ENCODE assay signal across 9 mouse cellular contexts in genomic region chr17:10336558-10336957, GRCm38 (mm10). TPM values are rescaled to one million over a fixed set of nuclear protein-coding genes. Genes with fewer than 3 reads are reported as not detected.
DNase-seq lines count a peak whose midpoint lies in the region; ATAC-seq and TF ChIP-seq lines count a peak whose summit lies in the region.
"Had no signal": no experiment of that assay in that cellular context is flagged by ENCODE, and none has a peak within 500 bp of the region (broad histone marks: within the 10 kb centered on the region; RNA-seq: fewer than 3 reads in every experiment).

No protein-coding gene starts in this region.

- H3K27ac ChIP-seq in left cerebral cortex, adult 2 months = peak overlapping the region; percentile 86
- H3K27ac ChIP-seq in forebrain, embryonic 13.5 days = peak overlapping the region; percentile 96
- peak overlapping the region; percentile 91 for H3K27ac ChIP-seq in hindbrain, embryonic 15.5 days (replicated peaks)
- peak overlapping the region; percentile 90 for H3K27ac ChIP-seq in neural tube, embryonic 14.5 days (ENCODE audit: low read depth, low read length)

- intact Hi-C loops in left cerebral cortex, adult 2 months (cut with DNase I) = no loop called here

- 0 out of 2 replicates have a peak overlapping the region, but pooled peaks have one; percentile 73 for H3K9ac ChIP-seq in forebrain, embryonic 13.5 days
- no peak overlapping the region for H3K9ac ChIP-seq in hindbrain, embryonic 15.5 days
- H3K9ac ChIP-seq in neural tube, embryonic 14.5 days (replicated peaks; ENCODE audit: low read depth, low read length) = no peak overlapping the region
- H3K9ac ChIP-seq: limb, embryonic 12.5 days had no signal

- WGBS in forebrain, embryonic 13.5 days = 72% methylated on average over 12 of the region's 12 CpGs
- WGBS in hindbrain, embryonic 15.5 days = 63% methylated on average over 12 of the region's 12 CpGs
- WGBS in neural tube, embryonic 14.5 days = 74% methylated on average over 12 of the region's 12 CpGs

- H3K4me1 ChIP-seq in forebrain, embryonic 13.5 days = peaks cover 34% of the 10 kb centered on the region
- peaks cover 20% of the 10 kb centered on the region for H3K4me1 ChIP-seq in hindbrain, embryonic 15.5 days (replicated peaks)
- H3K4me1 ChIP-seq in neural tube, embryonic 14.5 days (ENCODE audit: control insufficient read depth, insufficient read depth, low read length) = peaks cover 12% of the 10 kb centered on the region; the same call in 1 of the 2 replicates

- no peaks in the 10 kb centered on the region for H3K27me3 ChIP-seq in forebrain, embryonic 13.5 days
- H3K27me3 ChIP-seq in hindbrain, embryonic 15.5 days = no peaks in the 10 kb centered on the region
- H3K27me3 ChIP-seq in neural tube, embryonic 14.5 days (ENCODE audit: control insufficient read depth, insufficient read depth, low read length) = no peaks in the 10 kb centered on the region
- H3K27me3 ChIP-seq: limb, embryonic 12.5 days had no signal

- no peak overlapping the region for H3K4me3 ChIP-seq in left cerebral cortex, adult 2 months
- no peak overlapping the region for H3K4me3 ChIP-seq in forebrain, embryonic 13.5 days
- H3K4me3 ChIP-seq in hindbrain, embryonic 15.5 days = no peak overlapping the region
- H3K4me3 ChIP-seq in neural tube, embryonic 14.5 days (ENCODE audit: low read depth, low read length) = no peak overlapping the region

- ATAC-seq in forebrain, embryonic 13.5 days = no peak
- no peak for ATAC-seq in hindbrain, embryonic 15.5 days (ENCODE audit: low FRiP score, low read depth)
- ATAC-seq in neural tube, embryonic 14.5 days (ENCODE audit: low read depth) = no peak

- no peak for TF ChIP-seq CTCF in left cerebral cortex, adult 2 months (IDR thresholded peaks at IDR 0.05)

- H3K9me3 ChIP-seq in forebrain, embryonic 13.5 days (replicated peaks) = no peaks in the 10 kb centered on the region
- no peaks in the 10 kb centered on the region for H3K9me3 ChIP-seq in hindbrain, embryonic 15.5 days
- H3K9me3 ChIP-seq in neural tube, embryonic 14.5 days (ENCODE audit: control insufficient read depth, low read length) = no peaks in the 10 kb centered on the region
- H3K9me3 ChIP-seq: limb, embryonic 12.5 days had no signal

- no peak for DNase-seq in left cerebral cortex, adult 2 months (ENCODE audit: extremely low spot score in 1 of 2, low spot score in 2 of 2)
- DNase-seq in left cerebral cortex, adult 18-20 months (ENCODE audit: low spot score in 2 of 2) = no peak
- DNase-seq in spleen, postnatal 14 days (ENCODE audit: low spot score in 2 of 2) = no peak
- DNase-seq in urinary bladder, adult 18-20 months (ENCODE audit: low spot score in 2 of 2) = no peak
- DNase-seq: kidney, adult 8-10 months had no signal

- peak overlapping the region; percentile 59 for H3K4me2 ChIP-seq in forebrain, embryonic 13.5 days
- H3K4me2 ChIP-seq in hindbrain, embryonic 15.5 days = 0 out of 2 replicates have a peak overlapping the region, but pooled peaks have one; percentile 72
- H3K4me2 ChIP-seq in neural tube, embryonic 14.5 days (ENCODE audit: low read depth, low read length) = peak overlapping the region; percentile 58; the same call in 1 of the 2 replicates

- no peaks in the 10 kb centered on the region for H3K36me3 ChIP-seq in forebrain, embryonic 13.5 days (ENCODE audit: poor library complexity, severe bottlenecking)
- no peaks in the 10 kb centered on the region for H3K36me3 ChIP-seq in hindbrain, embryonic 15.5 days
- no peaks in the 10 kb centered on the region for H3K36me3 ChIP-seq in neural tube, embryonic 14.5 days (ENCODE audit: control insufficient read depth, insufficient read depth, low read length)
- H3K36me3 ChIP-seq: limb, embryonic 12.5 days had no signal

RNA-seq across cellular contexts. Expression of gene Qk, which starts 16.9 kb away (rescaled TPM):
- 100 to 1,000 TPM; 311 to 342 TPM for total RNA-seq in left cerebral cortex, adult 2 months (2021)
- 100 to 1,000 TPM; 299 to 327 TPM for total RNA-seq in left cerebral cortex, adult 18-20 months (2021)
- 54.1 and 56.1 TPM in 2 replicates for polyA plus RNA-seq in forebrain, embryonic 13.5 days (2015; fragmentation: Nextera tagmentation; extraction: Ambion mirVana)
- polyA plus RNA-seq in hindbrain, embryonic 15.5 days (2015; fragmentation: Nextera tagmentation; extraction: Ambion mirVana) = 45.3 and 47.2 TPM in 2 replicates
- 64.6 and 70.0 TPM in 2 replicates for polyA plus RNA-seq in neural tube, embryonic 14.5 days (2014; fragmentation: Nextera tagmentation; extraction: Ambion mirVana)
